Mouse (Mus musculus) right cerebral cortex, postnatal 10 days (tissue): ENCODE results near the gene Cldn15.
"Not testable (repeated sequence)": the region's sequence is repeated elsewhere in the genome, so short reads cannot be mapped to it uniquely, and the experiment has no call there.

Experiments used
- DNase-seq, 2 experiments: peaks; one replicate each; pipeline ENCODE4 v3.0.0; 2021; ENCODE audit warnings: low spot score in 2 of 2

Gene Cldn15

DNA sequence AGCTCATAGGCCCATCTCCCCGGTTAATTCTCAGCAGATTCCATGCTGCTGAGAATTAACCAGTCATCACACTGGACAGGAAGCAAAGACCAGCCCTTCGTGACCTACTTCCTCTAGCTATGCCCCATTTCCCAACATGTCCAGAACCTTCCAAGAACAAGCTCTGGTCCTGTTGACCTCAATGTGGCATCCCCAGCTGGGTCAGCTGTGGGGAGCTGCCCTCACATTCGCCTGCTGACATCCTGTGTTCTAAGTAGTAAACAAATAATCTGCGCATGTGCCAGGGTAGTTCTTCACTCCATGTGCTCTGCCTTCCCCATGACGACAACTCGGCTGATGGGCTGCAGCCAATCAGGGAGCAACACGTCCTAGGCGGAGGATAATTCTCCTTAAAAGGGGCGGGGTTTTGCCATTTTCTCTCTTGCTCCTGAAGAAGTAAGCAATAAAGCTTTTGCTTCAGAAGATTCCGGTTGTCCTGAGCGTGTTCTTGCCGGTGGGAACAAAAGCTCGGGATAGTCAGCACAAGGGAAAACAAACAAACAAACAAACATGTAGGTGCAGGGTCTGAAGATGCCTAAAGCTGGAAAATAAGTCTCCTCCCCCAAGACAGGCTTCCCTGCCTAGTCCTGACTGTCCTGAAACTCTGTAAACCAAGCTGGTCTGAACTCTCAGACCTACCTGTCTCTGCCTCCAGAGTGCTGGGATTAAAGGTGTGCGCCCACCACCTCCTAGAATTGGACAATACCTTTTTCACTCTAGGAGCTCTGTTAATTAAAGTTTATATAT, 16.7 kb upstream of the Cldn15 start:
- DNase-seq: not testable (repeated sequence)

DNA sequence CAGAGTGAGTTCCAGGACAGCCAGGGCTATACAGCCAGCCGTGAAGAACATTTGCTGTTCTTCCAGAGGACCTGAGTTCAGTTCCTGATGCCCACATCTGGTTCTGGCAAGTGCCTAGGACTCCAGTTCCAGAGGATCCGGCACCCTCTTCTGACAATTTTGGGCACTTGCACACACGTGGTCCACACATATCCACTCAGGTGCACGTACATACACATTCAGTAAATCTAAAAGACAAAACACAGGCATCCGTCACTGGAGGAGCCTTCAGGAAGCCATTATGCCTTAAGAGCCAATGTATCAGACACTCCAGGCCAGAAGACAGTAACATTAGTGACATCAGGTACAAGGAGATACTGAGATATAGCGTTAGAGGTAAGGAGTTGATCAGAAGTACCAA, 15.9 kb upstream of the Cldn15 start:
- DNase-seq: no peak

DNA sequence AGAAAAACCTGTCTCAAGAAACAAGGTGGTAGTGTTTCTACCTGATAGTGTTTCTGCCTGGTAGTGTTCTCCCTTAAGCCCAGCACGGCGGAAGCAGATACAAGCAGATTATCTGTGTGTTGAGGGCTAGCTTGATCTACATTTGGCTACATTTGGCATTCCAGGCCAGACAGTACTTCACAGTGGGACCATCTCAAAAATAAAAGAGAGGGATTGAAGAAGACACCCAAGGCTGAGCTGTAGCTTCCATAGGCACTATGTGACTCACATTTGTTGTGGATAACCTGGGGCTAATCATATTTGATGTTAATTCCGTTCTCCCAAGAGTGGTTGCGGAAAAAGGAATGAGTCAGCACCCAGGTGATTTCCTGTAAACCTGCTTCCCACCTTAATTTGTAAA, 14.3 kb upstream of the Cldn15 start:
- no peak for DNase-seq

DNA sequence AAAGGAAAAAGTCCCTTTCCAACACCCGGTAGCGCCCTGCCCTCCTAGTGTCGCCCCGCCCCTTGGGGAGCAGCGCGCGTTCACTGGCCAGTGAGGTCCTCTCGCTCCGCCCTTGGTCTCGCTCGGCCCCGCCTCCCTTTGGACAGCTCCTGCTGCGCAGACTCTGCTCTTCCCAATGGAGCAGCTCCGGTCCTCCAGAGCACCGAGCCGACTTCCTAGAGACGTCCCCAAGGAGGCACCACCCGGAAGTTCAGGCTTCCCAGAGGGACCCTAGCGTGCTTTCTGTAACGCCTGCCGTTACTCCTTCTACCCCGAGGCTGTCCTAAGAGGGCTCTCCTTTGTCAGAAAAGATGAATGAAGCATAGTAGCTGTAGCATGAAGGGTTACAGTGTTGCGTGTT, 13.4 kb upstream of the Cldn15 start, which contains the start of gene Fis1:
Gene Fis1, plus strand, starts transcription at position 261 of the 400 bp plus-strand sequence.
- peak; percentile 97 for DNase-seq

DNA sequence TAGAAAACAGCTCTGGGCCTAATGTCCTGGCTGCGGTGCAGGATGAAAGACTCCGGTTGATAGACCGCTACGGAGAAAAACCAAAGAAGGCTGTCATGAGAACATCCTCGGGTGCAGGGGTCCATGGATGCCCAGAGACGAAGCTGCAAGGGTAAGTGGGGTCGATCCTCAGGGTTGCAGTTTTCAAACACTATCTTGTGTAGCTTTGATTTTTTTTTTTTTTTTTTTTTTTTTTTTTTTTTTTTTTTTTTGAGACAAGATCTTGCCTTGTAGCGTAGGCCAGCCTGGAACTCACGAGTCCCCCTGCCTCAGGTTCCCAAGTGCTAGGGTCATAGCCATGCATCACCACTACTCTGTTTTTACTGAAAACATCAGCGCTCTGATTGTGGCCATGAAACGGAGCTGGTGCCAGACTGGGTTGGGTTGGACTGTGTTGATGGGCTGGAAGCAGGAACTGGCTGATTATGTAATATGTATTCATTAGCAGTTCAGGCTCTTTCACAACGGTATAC, 12.9 kb upstream of the Cldn15 start:
- DNase-seq: no peak

DNA sequence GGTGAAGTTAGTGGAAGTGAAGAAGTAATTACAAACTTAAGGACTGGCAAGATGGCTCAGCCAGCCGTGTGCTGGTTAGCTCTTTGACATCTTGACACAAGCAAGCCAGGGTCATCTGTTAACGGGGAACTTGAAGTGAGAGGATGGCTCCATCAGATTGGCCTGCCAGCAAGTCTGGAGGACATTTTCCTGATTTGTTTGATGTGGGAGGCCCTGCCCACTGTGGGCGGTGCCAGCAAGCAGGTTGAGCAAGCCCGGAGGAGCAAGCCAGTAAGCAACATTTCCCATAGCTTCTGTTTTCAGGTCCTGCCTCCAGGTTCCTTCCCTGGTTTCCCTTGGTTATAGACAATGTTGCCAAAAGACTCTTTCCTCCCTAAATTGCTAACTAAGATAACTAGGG, 10.8 kb upstream of the Cldn15 start:
- no peak for DNase-seq

DNA sequence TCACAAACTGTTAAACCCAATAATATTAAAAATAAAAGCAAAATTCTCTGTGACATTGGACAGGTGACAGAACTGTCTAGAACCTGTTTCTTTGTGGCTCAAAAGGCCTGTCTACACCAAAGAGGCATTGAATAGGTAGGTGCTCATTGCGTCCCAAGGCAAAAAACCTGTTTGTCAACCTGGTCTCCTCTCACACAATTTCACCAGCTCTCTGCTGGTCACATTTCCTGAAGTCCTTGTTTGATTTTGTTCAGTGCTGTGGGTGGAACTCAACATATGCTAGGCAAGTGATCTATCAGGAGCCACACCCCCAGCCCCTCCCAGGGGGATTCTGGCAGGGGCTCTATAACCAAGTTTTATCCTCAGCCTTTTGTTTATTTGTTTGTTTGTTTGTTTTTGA, 9.2 kb upstream of the Cldn15 start:
- DNase-seq: no peak

DNA sequence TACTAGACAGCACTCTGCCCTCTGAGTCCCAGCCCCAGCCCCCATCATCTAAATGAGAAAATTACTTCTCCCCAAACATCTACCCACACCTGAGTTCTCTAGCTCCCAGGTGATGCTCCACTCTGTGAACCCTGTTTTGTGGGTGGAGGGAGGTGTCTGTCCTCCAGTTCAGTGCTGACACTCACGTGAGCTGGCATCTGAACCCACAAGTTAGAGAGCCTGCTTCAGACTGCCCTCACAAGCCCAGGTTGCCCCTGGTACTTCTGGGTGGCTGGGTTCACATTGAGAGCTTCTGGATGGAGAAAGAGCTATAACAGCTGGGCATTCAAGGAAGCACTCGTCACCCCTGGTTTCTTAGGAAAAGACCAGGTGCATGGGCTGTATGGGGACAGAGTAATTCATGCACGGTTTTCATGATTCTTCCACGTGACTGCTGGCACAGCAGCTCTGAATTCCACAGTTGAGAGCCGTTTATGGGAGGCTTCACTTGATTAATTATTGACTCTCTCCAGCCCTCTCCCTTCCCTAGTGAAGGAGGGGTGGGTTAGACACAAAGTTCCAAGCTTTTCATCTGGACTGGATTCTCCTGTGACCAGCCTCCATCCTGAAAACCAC, 7.3 kb upstream of the Cldn15 start:
- no peak for DNase-seq

DNA sequence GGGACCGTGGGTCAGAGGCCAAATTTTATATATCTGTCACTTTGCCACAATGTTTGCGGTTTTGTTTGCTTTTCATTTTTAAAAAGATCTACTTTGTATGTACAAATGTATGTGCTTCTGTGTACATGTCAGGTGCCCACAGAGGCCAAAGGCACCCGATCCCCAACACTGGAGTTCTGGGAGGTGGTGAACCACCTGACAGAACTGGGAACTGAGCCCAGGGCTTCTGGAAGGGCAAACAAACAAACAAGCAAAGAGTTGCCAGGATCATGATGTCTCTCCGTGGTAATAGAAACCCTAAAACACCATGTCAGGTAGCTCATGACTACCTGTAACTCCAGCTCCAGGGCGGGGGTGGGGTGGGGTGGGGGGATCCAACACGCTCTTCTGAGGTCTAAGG, 6.4 kb upstream of the Cldn15 start:
- DNase-seq: no peak

DNA sequence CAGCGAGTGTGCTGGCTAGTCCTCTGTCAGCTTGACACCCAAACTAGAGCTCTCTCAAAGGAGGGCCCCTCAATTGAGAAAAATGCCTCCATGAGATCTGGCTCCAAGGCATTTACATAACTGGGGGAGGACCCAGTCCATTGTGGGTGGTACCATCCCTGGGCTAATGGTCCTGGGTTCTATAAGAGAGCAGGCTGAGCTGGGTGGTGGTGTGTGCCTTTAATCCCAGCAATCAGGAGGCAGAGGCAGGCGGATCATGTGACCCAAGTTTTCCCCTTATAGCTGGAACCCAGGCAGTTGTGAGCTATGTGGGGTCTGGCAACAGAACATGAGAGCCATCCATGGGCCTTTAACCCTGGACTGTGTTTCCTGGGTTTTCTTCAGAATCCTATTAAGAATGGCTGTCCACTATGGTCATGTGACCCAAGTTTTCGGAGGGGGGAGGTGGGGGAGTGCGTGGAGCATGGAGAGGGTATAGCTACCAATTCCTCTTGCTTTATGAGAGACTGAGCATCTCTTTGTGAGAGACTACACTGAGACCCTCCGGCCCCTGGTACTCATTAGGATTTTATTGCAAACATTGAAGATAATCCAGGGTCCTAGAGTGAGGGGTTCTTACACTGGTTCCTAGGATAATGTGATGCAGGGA, 5.0 kb upstream of the Cldn15 start:
- DNase-seq: no peak

DNA sequence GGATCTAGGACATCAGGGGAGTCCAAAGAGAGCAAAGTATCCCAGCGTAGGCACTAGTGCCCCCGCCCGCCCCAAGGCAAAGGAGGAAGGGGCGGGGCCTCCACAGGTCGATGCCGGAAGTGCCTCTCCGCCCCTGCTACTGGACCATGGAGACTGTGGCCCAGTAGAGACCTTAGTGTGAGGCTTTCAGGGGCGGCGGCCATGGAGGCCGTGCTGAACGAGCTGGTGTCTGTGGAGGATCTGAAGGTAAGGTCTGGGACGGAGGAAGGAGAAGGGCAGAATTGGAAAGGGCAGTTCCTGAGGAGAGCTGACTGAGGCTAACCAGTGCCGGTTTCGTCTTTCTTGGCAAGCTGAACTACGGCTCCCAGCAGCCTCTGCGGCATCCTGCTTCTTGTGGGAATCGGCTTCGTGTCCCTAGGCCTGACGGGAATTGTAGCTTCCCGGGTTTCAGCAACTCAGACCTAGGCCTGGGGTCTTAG, 4.4 kb upstream of the Cldn15 start:
- DNase-seq: peak; percentile 93 to 94

DNA sequence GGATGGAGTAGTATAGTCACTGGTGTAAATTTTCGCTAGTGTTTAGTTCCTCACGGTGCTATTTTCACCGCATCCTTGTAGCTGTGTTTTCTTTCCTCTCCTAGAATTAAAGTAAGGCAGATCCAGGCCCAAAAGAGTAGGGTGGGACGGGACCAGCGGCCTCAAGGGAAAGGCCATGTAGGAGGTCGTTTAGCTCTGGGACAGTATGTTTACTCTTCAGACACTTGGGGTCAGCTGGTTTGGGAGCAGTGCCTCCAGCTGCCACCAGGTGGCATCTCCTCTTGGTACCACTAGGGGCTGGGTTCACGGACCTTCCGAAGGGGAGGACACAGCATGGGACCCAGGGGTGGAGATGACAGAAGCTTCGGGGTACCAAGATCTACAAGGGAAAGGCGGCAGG, 3.9 kb upstream of the Cldn15 start:
- peak; percentile 80 to 84 for DNase-seq

DNA sequence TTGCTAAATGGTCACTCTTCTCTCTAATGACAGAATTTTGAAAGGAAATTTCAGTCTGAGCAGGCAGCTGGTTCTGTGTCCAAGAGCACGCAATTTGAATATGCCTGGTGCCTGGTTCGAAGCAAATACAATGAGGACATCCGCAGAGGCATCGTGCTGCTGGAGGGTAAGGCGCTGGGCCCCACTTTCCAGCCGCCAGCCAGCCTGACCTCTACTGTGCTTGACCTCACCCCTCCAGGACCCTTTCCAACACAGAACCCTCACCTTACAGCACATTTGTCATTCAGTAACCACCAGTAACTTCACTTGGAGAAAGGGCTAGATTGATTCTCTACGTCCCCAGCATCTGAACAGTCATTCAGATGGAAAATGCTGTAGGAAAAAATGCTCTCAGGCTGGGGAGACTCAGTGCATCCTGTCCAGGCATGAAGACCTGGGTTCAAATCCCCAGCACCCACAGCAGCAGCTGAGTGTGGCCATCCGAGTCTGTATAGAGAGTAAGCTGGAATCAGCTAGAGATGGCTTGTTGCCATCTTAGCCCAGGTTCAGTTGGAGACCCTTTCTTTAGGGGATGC, 3.4 kb upstream of the Cldn15 start:
- DNase-seq: no peak

DNA sequence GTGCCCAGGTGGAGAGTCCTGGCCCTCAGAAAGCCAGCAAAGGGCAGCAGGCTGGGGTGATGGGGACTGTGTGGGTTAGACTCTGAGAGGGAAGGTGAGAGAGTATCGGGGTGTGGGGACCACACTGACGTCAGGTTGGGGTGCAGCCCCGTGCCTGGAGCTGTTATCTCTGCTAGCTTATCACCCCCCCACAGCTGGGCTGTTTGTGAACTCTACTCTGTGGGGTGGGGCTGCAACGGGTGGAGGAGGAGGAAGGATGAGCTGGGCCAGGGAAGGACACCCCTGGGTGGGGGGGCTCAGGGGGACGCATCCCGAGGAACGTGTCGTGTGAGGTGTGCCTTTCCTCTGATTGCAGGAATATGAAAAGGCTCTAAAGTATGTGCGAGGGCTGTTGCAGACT, 1.2 kb upstream of the Cldn15 start:
- DNase-seq: no peak

DNA sequence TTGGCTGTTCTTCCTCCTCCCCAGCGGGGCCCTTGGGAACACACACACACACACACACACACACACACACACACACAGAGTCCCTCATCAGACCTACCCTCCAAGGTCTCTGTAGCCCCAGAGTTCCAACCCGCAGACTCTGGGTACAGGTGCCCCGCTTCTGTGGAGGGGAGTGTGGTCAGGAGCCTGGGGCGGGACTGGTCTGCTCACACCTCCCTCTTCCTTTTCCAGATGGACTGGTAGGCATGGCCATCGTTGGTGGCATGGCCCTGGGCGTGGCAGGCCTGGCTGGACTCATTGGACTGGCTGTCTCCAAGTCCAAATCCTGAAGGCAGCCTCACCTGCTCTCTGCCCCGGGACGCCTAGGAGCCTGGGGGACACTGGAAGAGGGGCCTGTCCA, 730 bp upstream of the Cldn15 start:
- DNase-seq: no peak

DNA sequence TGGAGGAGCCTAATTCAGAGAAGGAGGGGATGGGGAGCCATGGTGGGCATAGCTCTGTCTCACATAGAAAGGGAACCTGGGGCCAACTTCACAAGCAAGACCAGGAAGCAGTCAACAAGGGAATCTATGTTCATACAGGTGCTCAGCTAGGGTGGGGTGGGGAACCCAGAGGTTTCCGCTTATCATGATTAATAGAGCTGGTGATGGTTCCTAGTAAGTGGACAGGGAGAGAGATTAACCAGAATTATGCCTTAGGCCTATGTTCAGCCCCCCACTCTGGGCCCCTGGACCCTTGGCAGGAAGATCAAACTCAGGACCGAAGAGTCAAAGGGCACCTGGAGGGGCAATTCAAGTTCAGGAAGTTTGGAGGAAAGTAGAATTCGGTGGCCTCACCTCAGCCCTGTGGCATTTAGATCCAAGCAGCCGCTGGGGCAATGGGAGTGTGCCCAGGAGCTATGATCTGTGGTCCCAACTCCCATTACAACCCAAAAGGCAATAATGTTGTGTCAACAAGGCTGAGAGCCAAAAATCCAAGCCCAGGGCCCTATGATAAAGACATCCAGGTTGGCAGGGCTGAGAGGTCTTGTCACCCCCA, 542 bp downstream of the Cldn15 start:
- no peak for DNase-seq

DNA sequence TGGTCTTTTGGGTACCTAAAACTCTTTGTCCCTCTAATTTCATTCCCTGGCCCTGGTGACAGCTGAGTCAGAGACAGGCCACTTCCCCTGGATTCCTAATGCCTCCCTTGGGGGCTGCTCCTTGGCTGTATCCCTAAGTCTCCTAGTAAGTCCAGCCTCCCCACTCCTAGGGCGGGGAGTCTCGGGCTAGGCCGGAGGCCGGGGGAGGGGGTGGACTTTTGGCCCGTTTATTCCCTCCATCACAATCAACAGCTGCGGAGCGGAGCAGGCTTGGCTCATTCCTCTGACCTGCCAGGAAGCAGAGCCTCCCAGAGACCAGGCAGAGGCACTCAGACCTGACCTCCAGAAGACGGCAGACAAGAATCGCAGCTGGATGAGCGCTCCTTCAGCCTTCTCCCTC, 1.2 kb downstream of the Cldn15 start:
- DNase-seq: no peak

DNA sequence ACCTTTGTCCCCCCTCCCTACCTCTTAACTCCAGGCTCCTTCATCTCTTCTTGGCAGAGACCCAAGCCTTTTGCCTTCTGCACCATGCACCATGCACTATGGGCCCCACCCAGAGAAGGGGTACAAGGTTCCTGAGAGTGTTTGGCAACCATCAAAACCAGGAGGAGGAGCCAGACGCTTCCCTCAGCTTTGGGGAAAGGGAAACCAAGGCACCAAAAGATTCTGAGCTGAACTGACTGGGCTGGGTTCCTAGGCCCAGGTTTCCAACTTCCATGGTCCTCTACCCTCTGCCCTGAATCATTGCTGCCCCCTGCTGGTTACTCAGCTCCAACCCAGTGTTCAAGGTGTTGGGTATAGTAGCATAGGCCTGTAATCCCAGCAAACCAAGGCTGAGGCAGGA, 4.3 kb downstream of the Cldn15 start:
- no peak for DNase-seq

DNA sequence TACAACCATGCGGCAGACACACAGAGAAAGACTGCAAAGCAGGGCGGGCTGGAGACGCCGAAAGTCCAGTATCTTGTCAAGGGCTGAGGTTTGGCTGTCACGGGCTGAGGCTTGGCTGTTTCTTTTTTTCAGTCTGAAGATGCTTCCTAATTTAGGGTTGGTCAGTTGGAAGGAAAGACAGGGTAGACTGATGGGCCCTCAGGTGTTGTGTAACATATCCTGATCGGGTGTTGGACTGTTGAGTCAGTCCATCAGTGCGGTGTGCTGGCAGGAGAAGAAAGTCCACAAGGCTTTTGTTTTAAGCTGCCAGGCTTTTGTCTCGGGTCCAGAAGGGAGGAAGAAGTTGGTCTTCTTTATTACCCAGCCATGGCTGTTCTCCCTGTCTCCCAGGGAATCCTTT, 7.3 kb downstream of the Cldn15 start:
- no peak for DNase-seq

DNA sequence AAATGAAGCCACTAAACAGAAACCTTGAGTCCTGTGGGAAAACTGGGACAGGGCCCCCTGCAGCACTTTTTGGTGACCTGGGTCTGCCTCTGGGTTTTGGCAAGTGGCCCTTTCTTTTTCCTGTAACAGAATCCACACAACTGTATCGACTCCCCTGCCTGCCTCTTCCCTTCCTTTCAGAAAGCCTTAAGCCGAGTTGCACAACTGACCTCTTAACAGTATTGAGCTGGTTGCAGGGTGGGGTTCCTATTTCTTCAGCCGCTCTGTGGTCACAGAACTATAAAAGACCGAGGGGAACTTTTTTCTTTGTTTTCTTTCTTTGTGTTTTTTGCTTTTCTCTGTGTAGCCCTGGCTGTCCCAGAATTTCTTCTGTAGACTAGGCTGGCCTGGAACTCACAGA, 11.4 kb downstream of the Cldn15 start:
- no peak for DNase-seq

DNA sequence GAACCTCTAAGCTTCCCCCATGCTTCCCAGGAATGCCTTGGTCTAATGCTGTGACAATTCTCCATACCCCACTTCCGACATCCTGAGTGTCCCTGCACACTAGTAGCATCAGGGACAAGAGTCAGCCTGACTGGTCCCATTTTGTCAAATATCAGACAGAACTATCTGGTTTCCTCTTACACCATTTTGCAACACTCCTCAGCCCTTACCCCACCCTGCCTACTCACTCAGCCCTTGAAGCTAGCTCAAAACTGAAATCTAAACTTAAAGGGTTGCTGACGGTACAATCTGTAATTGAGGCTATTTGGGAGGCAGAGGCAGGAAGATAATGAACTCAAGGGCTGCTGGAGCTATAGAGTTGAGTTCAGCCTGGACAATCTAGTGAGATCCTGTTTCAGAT, 13.3 kb downstream of the Cldn15 start:
- DNase-seq: no peak

DNA sequence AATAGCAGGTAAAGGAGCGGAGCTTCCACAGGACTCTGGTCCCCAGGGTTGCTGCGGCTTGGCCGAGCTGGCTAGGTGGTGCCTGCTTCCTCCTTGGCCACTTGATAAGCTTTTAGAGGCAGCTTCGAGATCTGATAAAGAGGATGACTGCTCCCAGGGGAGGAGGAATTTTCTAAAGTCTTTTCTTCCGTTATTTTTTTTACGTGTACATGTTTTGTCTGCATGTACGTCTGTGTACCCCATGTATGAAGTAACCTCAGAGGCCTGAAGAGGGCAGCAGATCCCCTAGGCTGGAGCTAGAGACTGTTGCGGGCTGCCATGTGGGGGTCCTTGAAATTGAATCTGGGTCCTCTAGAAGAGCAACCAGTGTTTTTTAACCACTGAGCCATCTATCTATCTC, 14.6 kb downstream of the Cldn15 start:
- no peak for DNase-seq
